Mouse (Mus musculus) neutrophil, adult 5-6 weeks (primary cell): Measurements from ENCODE around the gene Hoxc4. TPM values are rescaled to one million over a fixed set of nuclear protein-coding genes. Genes with fewer than 3 reads are reported as not detected.

Source experiments
- ATAC-seq: fragments of 151-379, 151-347 bp; 2 replicates; pipeline ENCODE4 v1.8.0; 2017; ENCODE audit warnings: mild to moderate bottlenecking, moderate TSS enrichment; ENCODE audit not compliant: insufficient number of reproducible peaks, poor library complexity, low FRiP score, severe bottlenecking; ENCODE audit errors: extremely low read depth
- total RNA-seq: library from RNA; stranded (forward); fragments of 200-1000 nt; gene quantifications from 2 replicates; pipeline ENCODE4 v1.2.3, GENCODE M21; 2017

Hoxc4 gene
- total RNA-seq, 1 experiment from 2014 or later = not detected

- no peak for ATAC-seq
These were observed 42.5 kb downstream of the Hoxc4 start for GRCm38 (mm10) chr15:103061131-103061825.

GRCm38 (mm10) chr15:103061988-103062387 is 43.3 kb downstream of the Hoxc4 start:
- ATAC-seq = no peak

DNA sequence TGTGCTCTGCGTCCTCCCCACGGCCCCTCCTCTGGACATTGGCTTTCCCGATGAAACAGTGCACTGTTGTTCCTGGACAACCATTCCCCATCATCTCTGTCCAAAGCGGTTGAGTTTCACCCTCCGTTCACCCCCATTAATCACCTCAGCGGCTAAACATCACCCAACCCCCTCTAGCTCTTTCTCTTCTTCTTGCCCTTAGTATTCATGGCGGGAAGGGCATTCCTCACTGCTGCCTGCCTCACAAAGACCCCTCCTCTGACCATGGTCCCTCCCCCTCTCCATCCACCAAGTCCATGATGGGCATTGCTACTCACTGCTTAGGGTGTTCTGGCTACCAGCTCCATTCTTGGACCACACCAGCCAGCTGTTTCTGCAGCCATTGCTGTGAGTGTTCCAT is 46.9 kb downstream of the Hoxc4 start:
- no peak for ATAC-seq

GRCm38 (mm10) chr15:103067701-103068100 is 49.0 kb downstream of the Hoxc4 start:
- ATAC-seq = no peak

- no peak for ATAC-seq
These were observed 50.4 kb downstream of the Hoxc4 start for GRCm38 (mm10) chr15:103069173-103069572.

DNA sequence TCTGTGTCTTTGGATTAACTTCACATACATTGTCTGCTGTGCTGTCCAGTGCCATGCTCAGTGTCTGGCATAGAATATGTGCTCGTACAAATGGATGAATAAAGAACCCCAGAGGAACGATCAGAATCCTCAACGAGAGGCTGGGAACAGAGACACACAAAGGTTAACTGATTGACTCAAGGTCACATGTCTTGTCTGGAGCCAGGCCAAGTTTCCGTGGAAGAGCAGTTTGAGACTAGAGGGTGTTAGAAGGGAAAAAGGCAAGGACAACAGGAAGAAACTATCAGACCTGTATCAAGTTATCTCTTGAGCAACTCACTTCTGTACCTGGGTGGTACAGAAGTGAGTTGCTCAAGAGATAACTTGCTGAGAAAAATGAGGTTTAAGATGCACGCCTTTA is 52.5 kb downstream of the Hoxc4 start:
- no peak for ATAC-seq

DNA sequence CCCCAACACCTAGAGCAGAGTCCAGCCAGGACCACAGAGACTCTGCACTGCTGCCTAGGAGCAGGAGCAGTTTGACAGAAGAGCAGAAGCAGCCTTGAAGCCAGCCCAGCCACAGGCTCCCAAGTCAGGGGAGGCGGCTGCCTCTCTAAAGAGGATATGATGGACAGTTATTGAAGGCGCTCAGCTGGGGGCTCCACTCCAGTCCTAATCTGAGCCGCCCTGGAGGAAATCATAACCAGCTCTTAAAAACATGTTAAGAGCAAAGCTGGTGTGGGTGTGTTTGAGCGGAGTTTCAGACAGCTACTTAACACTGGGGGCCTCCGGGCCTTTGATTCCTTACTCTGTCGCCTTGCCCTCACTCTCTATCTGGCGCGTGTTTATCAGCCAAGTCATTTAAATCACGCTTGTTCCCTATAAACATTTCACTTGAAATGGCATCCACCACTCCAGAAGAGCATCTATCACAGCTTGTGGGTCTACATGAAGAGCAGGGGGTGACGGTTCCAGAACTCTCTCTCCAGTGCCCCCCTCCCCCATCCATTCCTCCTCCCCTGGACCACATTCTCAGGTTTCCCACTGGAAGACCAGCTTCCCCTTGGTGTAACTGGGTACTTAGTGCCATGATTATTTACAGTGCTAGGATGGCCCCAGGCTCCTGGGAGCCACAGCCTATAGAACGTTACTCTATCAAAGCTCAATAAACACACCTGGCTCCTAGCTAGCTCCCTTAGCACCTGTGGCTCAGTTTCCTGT is 56.1 kb downstream of the Hoxc4 start:
- no peak for ATAC-seq

DNA sequence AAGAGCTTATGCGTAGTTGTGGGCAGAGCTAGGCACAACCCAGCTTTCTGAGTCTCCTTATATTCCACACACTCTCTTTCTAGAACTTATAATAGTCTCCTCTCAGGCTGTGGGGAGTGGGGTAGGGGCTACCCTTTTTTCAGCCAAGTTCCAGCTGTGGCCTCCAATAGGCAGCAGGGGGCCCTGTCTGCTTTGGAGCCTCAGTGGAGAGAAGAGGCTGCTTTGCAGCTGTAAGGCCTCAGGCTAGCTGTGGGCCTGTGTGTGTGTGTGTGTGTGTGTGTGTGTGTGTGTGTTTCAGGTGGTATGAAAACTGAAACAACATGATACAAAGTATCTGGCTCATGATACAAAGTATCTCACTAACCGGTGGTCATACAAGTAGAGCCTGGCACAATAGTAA is 58.9 kb downstream of the Hoxc4 start:
- no peak for ATAC-seq

GRCm38 (mm10) chr15:103082622-103083021 is 63.9 kb downstream of the Hoxc4 start:
- no peak for ATAC-seq

GRCm38 (mm10) chr15:103083598-103083997 is 64.9 kb downstream of the Hoxc4 start:
- ATAC-seq = no peak

- ATAC-seq = no peak
These were observed 66.2 kb downstream of the Hoxc4 start for GRCm38 (mm10) chr15:103084944-103085343.

DNA sequence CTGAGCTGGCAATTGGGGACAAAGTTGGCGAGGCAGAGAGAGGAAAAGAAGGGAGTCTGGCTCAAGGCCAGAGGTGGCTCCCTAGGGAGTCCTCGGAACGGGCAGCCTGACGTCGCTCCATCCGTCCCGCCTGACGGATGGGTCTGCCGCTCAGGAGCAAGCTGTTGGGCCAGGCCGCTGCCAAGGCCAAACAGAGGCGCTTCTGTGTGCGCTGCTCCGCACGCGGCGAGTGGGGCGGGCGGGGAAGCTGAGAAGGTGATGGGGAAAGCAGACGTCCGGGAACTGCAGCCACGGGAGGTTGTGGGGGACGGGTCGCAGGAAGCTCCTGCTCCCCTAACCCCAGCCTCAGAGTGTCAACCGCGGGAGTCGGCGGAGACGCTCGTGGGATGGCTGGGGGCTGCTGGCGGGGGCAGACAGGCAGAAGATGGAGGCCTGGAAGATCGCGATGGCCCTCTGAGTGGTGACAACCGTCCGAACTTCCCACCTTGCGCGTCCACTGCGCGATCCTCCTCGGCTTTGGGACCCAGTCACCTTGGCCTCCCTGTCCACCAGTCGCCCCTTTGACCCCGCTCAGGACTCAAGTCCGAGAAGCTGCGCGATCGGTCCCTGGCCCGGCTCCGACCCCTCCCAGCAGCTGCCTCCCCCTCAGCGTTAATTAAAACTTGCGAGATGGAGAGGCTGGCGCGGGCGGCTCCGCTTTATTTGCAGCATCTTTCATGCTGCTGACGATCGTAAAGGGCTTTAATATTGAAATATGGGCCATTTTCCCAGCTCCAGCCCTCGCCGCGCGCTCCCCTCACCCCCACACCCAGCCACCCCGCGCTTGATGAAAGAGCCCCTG is 67.3 kb downstream of the Hoxc4 start:
- no peak for ATAC-seq

Other genes starting within 250 kb of the Hoxc4 start
- gene Hoxc13, start 97.8 kb upstream of the Hoxc4 start, total RNA-seq = not detected in 2 replicates
- gene Hoxc12, start 82.2 kb upstream of the Hoxc4 start, total RNA-seq = not detected in 2 replicates
- gene Hoxc11, start 64.5 kb upstream of the Hoxc4 start, total RNA-seq = not detected in 2 replicates
- gene Hoxc10, start 52.1 kb upstream of the Hoxc4 start, total RNA-seq = not detected in 2 replicates
- gene Hoxc5, start 51.5 kb upstream of the Hoxc4 start, total RNA-seq = not detected in 2 replicates
- not detected in 2 replicates for gene Hoxc9, start 42.5 kb upstream of the Hoxc4 start, total RNA-seq
- gene Hoxc8, start 28.3 kb upstream of the Hoxc4 start, total RNA-seq = not detected in 2 replicates
- not detected in 2 replicates for gene Hoxc6, start 20.7 kb upstream of the Hoxc4 start, total RNA-seq
- 5.5 and 8.1 TPM in 2 replicates for gene Smug1, start 148.2 kb downstream of the Hoxc4 start, total RNA-seq
- 22.6 and 25.5 TPM in 2 replicates for gene Cbx5, start 220.9 kb downstream of the Hoxc4 start, total RNA-seq
- gene Hnrnpa1, start 221.5 kb downstream of the Hoxc4 start, total RNA-seq = 345 and 352 TPM in 2 replicates
- 195 and 199 TPM in 2 replicates for gene Nfe2, start 239.5 kb downstream of the Hoxc4 start, total RNA-seq